Mouse (Mus musculus) neural tube, embryonic 10.5 days (tissue): ENCODE data around the gene Zrsr2.

ENCODE experiments used
- DNase-seq: peaks from one replicate; pipeline ENCODE4 v3.0.0-alpha.2; 2017; ENCODE audit warnings: low spot score; ENCODE audit errors: extremely low spot score

The Zrsr2 gene

DNA sequence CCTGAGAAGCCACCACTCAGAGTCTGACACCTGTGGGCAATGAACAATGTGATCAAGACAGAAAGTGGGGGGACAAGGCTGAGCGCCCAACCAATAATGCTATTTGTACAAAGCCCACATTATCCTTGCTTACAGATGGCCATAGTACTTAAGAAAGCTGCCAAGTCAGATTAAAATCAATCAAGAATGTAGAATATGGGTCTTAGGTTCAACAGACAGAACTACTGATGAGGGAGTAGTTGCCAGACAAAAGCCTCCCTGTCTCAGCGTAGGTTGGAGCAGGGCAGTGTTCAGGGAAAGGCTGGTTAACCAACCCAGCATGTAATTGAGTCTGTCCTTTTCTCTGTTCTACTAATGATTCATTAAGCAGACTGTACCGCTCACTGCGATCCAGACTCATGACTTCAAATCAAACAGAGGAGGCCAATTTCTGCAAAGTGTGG is 72.9 kb downstream of the Zrsr2 start:
- DNase-seq: no peak
